Mouse (Mus musculus) layer of hippocampus, postnatal 14 days (tissue): ENCODE measurements at regions not wholly inside any gene's neighbourhood (a gene's known extent, or its start where the extent isn't known, plus 50 kb on each side); places are given as distances from the start of the nearest gene placed in this dataset.

Experiments
- DNase-seq, 2 experiments: peaks; one replicate each; pipeline ENCODE4 v3.0.0; 2021 to 2022; ENCODE audit warnings: low spot score in 2 of 2, mixed read lengths in 1 of 2

- DNase-seq = no peak
Measured at GRCm38 (mm10) chr6:81323690-81324089, 599.8 kb upstream of the Gcfc2 start.

GRCm38 (mm10) chr6:81363969-81364529, 559.4 kb upstream of the Gcfc2 start:
- DNase-seq = no peak

DNA sequence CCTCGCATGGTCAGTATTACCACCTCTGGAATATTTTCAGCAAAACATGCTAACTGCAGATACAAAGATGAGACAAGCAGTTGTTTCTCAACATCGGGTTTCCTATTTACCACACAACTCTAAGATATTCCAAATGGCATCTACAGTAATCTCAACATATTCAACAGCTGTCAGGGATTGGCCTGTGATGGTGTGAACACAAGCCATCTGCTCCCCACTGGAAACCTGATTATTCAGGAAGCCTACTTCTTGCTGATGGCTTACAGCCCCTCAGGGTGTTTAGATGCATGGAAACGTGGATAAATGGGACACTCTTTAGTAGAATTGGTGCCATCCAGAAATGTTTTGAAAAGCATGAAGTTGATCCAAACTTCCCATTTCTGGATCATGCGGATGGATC, 535.0 kb upstream of the Gcfc2 start:
- no peak for DNase-seq

- DNase-seq = no peak
Measured at GRCm38 (mm10) chr6:81403122-81403521, 520.3 kb upstream of the Gcfc2 start.

DNA sequence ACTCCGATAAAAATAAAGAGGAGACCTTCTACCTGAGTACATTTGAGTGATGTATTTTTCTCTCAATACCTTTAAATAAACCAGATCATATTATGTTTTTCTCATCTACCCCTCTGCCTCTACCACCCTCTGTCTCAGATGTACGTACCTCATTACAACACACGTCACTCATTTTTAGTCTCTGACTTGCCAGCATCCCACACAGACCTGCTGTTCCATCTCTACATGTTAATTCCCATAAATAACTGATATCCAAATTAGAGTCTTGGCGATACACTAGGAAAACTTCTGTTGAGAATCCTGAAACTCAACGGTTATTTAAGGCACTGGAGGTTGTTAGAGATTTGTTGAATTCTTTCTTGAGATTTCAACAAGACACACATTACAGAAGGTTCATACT, 509.9 kb upstream of the Gcfc2 start:
- peak; percentile 11 to 80 for DNase-seq

DNA sequence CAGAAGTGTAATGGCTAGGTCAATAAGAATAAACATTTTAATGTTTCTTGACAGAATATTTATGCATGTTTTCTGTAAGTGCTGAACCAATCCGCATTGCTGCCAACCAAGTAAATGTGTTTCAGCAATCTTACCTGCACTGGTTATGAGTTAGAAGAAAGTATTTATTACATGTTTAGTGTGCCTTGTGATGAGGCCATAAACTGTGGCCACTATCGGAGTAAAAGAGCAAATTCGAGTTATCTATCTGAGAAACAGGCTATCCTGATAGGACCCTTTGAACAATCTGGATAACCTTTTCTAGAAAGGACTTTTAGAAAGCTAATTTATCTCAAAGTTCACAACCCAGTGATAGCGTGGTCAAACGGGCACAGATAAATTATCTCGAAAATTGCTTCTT, 488.7 kb upstream of the Gcfc2 start:
- no peak for DNase-seq

DNA sequence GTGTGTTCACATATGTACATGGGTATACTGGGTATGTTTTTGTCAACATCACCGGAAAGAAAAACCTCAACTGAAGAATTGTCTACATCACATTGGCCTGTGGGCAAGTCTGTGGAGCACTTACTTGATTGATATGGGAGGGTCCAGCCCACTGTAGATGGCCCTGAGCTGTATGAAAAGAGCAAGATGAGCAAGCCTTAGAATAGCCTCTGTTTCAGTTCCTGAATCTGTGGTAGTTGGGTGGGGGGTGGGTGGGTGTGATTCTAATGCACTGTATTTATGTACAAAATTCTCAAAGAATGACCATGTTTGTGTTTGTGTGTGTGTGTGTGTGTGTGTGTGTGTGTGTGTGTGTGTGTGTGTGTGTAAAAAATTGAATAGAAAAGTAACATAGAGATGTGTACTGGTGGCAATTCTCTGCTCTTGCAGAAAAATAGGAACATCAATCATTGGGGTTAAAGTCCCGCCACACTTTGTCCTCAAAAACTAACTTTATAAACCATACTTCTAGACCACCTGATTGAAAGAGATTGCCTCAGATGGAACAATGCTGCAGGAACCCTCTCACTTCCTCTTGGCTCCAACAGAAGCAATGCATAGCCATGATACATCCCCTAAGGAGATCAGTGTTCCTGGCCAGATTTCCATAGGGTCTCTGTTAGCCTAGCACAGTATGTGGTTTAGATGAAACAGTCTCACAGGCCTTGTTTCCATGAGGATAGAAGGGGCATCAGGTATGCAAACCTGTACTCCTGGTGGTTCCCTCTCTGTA, 484.3 kb upstream of the Gcfc2 start:
- DNase-seq = no peak

GRCm38 (mm10) chr6:81441396-81441795, 482.1 kb upstream of the Gcfc2 start:
- DNase-seq = peak in 1 of 2 experiments; percentile 5

DNA sequence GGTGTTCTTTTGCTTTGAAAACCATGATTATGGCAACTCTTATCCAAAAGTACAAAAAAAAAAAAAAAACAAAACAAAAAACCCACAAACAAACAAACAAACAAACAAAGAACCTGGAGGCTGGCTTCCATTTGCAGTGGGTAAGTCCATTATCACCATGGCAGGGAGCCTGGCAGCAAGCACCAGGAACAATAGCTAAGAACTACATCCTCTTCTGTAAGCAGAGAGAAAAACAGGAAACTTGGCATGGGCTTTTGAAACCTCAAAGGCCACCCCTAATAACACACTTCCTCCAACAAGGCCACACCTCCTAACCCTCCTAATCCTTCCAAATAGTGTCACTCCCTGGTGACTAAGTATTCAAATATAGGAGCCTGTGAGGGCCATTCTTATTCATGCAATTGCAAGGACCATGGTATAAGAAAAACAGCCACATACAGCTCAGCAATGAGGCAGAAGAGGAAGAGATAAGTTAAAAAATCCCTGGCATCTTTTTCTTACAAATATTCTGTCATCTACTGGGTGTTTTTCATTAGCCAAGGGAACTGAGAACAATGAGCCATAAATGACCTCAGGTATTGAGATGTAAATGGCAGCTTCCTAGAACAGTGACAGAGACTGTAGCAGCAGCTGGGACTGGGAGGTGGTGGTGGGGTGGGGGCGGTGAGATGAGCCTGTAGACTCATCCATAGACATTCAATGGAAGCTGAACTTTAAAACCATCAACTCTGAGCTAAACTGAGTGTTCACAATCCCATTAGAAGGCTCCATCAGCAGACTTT, 477.3 kb upstream of the Gcfc2 start:
- no peak for DNase-seq

- no peak for DNase-seq
Measured at GRCm38 (mm10) chr6:81447701-81448100, 475.8 kb upstream of the Gcfc2 start.

DNA sequence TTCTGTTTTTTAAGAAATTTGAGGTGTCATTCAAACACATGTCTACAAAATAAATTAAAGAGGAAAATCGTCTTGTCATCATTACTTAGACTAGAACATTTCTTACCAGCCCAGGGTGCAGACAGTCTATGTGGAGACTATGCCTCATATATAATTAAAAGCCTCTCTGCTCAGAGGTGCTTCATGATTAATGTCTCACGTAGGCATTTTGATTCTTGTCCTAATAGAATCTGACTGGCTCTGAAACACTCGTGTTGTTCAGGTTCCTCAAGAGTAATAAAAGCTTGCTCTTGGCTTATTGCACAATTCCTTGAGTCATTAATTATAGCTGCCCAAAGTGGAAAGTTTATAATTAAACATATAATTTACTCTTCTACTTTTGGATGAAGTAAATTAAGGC, 475.1 kb upstream of the Gcfc2 start:
- no peak for DNase-seq

DNA sequence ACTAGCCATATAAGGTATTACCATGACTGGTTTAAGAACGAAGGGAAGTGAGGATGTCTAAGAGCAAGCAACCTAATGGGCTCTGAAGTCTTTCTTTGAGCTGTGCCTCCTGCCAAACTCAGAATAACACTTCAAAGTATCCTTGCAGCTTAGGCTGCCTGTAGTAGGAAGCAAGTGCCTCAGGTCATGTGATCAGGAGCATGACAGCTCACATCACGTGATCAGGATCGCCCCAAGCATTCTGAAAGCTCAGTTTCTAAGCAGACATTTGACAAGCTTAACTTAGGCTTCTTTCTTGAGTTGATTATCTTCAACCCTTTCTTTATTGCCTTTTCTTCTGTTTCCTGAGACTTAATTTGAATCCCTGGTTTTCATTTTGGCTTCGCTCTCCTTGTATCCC, 462.4 kb upstream of the Gcfc2 start:
- DNase-seq = no peak

DNA sequence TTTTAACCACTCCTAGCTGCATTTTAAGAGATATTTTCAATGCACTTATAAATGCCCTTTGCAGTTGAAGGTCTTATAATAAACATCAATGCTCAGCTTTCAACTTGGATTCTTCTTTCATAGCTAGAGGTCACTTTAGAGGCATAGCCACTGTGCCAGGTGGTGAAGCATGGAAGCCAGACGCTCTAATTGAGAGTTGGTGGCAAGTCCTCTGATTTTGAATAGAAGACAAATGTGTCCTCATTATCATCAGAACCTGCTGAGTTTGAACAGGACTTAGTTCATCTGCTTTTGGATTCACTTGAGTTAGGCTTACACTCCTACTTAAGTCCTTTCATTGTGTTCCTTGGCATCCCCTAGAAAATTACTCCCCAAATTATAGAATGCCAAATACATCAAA, 459.0 kb upstream of the Gcfc2 start:
- no peak for DNase-seq

DNA sequence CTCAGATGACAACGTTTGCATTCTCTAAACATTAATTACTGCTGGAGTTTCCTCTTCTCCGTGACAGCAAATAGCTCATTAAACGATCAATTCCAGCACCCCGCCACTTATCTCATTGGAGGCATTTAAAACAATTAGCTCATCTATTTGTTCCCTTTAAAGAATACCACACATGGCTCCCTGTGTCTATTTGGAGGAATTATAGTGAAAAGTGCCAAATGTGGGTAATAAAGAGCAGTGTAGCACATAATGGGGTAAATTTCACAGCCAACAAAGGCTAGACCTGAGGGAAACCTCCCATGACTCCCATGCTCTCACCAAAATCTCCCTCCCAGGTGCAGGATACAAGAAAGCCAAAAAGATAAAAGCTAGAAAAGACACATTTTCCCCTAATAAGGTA, 456.9 kb upstream of the Gcfc2 start:
- DNase-seq = peak in 1 of 2 experiments; percentile 57

- peak; percentile 28 to 82 for DNase-seq
Measured at GRCm38 (mm10) chr6:81471340-81471955, 452.0 kb upstream of the Gcfc2 start.

GRCm38 (mm10) chr6:81472506-81472905, 451.0 kb upstream of the Gcfc2 start:
- DNase-seq = no peak

- DNase-seq = no peak
Measured at GRCm38 (mm10) chr6:81474786-81475185, 448.7 kb upstream of the Gcfc2 start.

DNA sequence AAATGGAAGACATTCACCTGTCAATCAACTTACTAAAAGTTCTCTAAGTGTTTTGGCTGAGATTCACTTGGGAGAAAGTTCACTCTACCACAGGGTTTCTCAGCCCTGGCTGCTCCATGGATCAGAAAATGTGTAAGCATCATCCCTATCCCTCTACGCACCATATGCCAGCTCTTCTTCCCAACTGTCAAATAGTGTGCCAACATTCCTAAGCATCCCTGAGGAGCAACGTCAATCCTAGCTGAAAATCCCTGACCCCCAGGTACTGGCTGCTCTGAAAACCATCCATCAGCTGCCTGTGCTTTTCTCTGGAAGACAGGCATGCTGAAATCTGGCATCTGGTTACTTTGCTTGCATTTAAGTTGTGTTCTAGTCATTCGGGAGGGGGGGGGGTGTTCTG, 436.5 kb upstream of the Gcfc2 start:
- no peak for DNase-seq

DNA sequence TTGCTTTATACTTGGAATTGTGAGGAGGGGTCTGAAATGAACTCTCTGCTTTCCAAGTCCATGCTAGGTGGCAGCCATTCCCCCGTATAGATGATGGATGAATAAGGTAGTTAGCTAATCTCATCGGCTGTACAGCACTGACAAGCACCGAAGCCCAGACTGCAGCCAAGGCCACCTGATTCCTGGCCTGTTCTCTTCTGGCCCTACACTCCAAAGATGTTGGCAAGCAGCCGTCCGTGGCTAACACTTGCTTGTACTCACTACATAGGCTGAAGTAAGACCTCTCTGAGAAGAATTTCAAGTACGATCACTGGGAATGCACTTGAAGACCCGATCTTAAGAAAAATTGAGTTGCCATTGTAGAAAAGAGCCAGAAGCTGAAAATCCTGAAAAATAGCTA, 427.2 kb upstream of the Gcfc2 start:
- DNase-seq = no peak

GRCm38 (mm10) chr6:81517185-81517584, 406.3 kb upstream of the Gcfc2 start:
- DNase-seq = no peak

DNA sequence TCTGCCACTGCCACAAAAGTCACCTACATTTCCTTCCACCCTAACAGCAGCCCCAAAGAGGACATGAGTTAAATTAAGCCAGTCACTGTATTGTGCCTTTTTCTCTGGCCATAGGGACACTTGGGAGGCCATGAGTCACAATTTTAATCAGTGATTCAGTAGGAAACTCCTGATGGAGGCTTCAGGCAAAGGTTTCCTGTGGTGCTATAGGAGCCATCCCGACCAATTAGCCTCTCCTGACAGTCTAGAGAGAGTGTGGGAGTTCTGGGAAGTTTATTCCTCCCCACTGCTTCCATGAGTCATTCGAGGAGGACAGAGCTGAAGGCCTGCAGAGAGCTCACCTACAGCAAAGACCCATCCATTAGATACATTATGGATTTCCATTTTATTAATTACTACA, 361.2 kb upstream of the Gcfc2 start:
- DNase-seq = no peak

DNA sequence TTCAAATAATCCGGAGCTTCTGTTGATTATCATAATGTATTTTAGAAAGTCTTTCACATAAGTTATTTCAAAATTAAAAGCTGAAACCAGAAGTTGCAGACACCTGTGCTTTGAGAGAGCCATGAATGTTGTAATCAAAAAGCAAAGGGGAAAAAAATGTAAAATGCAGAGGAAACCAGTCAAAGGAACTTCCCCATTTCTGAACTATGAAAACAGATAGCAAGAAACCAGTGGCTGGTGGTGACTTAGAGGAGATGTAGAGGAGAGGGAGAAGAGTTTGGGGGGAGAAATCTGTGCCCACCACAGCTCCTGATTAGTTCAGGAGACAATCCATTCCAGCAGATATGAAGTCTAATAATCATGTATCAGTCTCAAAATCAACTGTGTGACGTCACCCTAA, 360.3 kb upstream of the Gcfc2 start:
- DNase-seq = no peak
